Mouse (Mus musculus) heart, postnatal 0 days (tissue): ENCODE measurements around the gene H3f3b. TPM values are rescaled to one million over a fixed set of nuclear protein-coding genes. Genes with fewer than 3 reads are reported as not detected.

ENCODE experiments used
- ATAC-seq: fragments of 200-750 bp; cut with Nextera tagmentation; 2 replicates; pipeline ENCODE4 v1.8.0; 2017; ENCODE audit warnings: low read depth, moderate number of reproducible peaks, moderate library complexity; ENCODE audit not compliant: insufficient read depth
- DNase-seq: peaks from one replicate; pipeline ENCODE4 v3.0.0-alpha.2; 2016; ENCODE audit warnings: low spot score
- H3K27ac ChIP-seq: fragments of 300-500 bp; sonication (generic); 2 replicates; pipeline ENCODE4 v1.5.1; 2014; ENCODE audit warnings: low read depth, mild to moderate bottlenecking
- H3K27me3 ChIP-seq: fragments of 300-500 bp; sonication (generic); 2 replicates; pipeline ENCODE4 v1.6.1; 2014; ENCODE audit warnings: low read length, mixed read lengths; ENCODE audit not compliant: control insufficient read depth, insufficient read depth
- H3K36me3 ChIP-seq: fragments of 300-500 bp; sonication (generic); replicated peaks from 2 replicates; pipeline ENCODE4 v1.6.1; 2014; ENCODE audit warnings: low read length, mixed read lengths; ENCODE audit not compliant: control insufficient read depth, insufficient read depth
- H3K4me1 ChIP-seq: fragments of 300-500 bp; sonication (generic); 2 replicates; pipeline ENCODE4 v1.6.1; 2014; ENCODE audit warnings: antibody characterized with exemption; ENCODE audit not compliant: control insufficient read depth, insufficient read depth
- H3K4me2 ChIP-seq: fragments of 300-500 bp; sonication (generic); 2 replicates; pipeline ENCODE4 v1.6.1; 2014; ENCODE audit warnings: low read depth, mild to moderate bottlenecking, low read length, moderate library complexity
- H3K4me3 ChIP-seq: fragments of 300-500 bp; sonication (generic); 2 replicates; pipeline ENCODE4 v1.5.1; 2014; ENCODE audit warnings: low read depth, low read length
- H3K9ac ChIP-seq: fragments of 300-500 bp; sonication (generic); replicated peaks from 2 replicates; pipeline ENCODE4 v1.6.1; 2014; ENCODE audit warnings: low read depth, low read length, mixed read lengths
- H3K9me3 ChIP-seq: fragments of 300-500 bp; sonication (generic); replicated peaks from 2 replicates; pipeline ENCODE4 v1.6.1; 2016; ENCODE audit warnings: low read length; ENCODE audit not compliant: control insufficient read depth
- CTCF ChIP-seq: IDR thresholded peaks from 2 replicates; pipeline ENCODE4 v1.5.1; 2016; ENCODE audit warnings: antibody characterized with exemption, control low read depth, low read depth
- EP300 ChIP-seq: IDR thresholded peaks from 2 replicates; pipeline ENCODE4 v1.6.1; 2016; ENCODE audit warnings: antibody characterized with exemption, low read depth
- WGBS: fragments of 180-500 bp; shearing (Covaris S2); extraction: QIAGEN DNeasy Blood & Tissue Kit; methylation state at CpG from one replicate; pipeline ENCODE4 v1.1.7; 2014; 5-methylcytosine and 5-hydroxymethylcytosine counted together
- polyA plus RNA-seq: library from polyadenylated mRNA; unstranded; fragments of >200 nt; fragmentation: Nextera tagmentation; extraction: Ambion mirVana; gene quantifications from 2 replicates; pipeline ENCODE4 v1.2.1, GENCODE M21; 2015
- total RNA-seq: library from RNA; depleted of rRNA; stranded (reverse); fragments of >200 nt; gene quantifications from 2 replicates; pipeline ENCODE4 v1.2.3, GENCODE M21; 2014; ENCODE audit warnings: low replicate concordance

Gene H3f3b
- total and polyA plus RNA-seq, 2 experiments from 2014 or later, result 365 to 561 TPM

- Histone ChIP-seq H3K36me3 (peaks cover 43% of the 10 kb centered on the region), H3K27me3 (no peaks in the 10 kb centered on the region), H3K4me2 (no peak overlapping the region), H3K4me3 (no peak overlapping the region), H3K9me3 (no peaks in the 10 kb centered on the region), H3K9ac (no peak overlapping the region), H3K4me1 (no peaks in the 10 kb centered on the region), H3K27ac (no peak overlapping the region)
- ATAC-seq (no peak), DNase-seq (no peak)
- WGBS, result 84% methylated on average over 13 of the region's 13 CpGs
- no peak for TF ChIP-seq CTCF
- TF ChIP-seq EP300, result no peak
These were observed 34.1 kb upstream of the H3f3b start for GRCm38 (mm10) chr11:116061641-116062415.

DNA sequence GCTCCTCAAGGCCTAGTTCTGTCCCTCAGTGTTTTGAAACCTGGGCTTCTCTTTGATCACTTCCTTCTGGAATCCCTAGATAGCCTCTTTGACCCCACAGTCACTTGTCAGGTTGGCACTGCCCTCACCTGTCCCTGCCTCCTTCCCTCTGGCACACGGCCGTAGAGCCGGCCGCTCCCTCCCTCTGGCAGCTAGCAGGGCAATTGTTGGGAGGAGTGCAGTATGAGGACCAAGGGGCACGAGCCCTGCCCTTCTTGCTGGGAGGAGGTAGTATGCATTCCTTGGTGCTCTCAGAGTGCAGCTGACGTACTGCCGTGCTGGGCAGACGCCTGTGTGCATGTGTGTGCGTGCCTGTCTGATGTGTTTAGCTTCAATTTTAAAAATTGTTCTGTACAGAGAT is 32.8 kb upstream of the H3f3b start:
- Histone ChIP-seq H3K4me1 (no peaks in the 10 kb centered on the region), H3K9ac (no peak overlapping the region), H3K36me3 (peaks cover 56% of the 10 kb centered on the region), H3K4me3 (no peak overlapping the region), H3K27ac (no peak overlapping the region), H3K27me3 (no peaks in the 10 kb centered on the region), H3K4me2 (no peak overlapping the region), H3K9me3 (no peaks in the 10 kb centered on the region)
- WGBS, result 89% methylated on average over 9 of the region's 9 CpGs
- ATAC-seq, result no peak
- TF ChIP-seq EP300 (no peak), CTCF (no peak)
- DNase-seq, result no peak

DNA sequence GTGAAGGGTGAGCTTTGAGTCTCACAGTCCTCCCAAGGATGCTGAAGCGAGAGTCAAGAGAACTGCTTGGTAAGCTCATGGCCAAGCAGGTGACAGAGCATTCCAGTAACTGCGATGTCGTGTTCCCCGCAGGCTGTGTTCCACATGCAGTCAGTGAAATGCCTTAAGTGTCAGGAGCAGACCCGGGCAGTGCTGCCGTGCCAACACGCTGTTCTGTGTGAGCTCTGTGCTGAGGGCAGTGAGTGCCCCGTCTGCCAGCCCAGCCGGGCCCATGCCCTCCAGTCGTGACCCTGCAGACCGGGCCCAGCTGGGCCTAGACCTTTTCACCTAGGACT is 31.9 kb upstream of the H3f3b start:
- peaks cover 65% of the 10 kb centered on the region for H3K36me3 ChIP-seq
- H3K27ac ChIP-seq, result no peak overlapping the region
- H3K9ac ChIP-seq, result no peak overlapping the region
- DNase-seq (no peak), ATAC-seq (no peak)
- no peaks in the 10 kb centered on the region for H3K9me3 ChIP-seq
- no peaks in the 10 kb centered on the region for H3K27me3 ChIP-seq
- H3K4me2 ChIP-seq, result no peak overlapping the region
- WGBS, result 88% methylated on average over 11 of the region's 11 CpGs
- H3K4me1 ChIP-seq, result no peaks in the 10 kb centered on the region
- no peak overlapping the region for H3K4me3 ChIP-seq
- TF ChIP-seq CTCF (no peak), EP300 (no peak)

DNA sequence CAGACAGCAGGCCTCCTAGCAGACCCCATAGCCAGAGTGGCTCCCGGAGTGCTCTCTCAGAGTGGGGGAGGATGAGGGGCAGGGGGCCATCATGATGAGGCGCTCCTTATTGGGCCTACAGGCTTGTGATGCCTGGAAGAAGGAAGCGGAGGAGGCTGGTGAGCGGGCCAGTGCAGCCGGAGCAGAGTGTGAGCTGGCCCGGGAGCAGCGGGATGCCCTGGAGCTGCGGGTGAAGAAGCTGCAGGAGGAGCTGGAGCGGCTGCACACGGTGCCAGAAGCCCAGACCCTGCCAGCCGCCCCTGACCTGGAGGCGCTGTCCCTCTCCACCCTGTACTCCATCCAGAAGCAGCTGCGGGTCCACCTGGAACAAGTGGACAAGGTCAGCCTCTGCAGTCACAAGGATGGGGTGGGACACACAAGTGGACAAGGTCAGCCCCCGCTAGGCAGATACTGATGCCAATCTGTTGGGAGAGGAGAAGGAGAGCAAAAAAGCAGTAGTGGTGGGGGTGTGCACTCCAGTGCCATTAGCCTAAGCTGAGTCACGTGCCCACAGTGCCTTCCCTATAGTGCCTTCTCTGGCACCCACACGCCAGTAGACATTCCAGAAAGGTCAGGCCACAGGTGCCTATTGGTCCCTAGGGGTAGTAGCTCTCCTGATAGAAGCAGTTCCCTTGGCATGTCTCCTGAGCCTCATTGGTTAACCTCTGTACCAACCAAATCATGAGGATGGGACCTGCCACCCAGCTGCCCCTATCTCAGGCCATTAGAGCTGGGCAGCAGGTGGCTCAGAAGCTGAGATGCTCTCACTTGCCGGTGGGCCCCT is 31.3 kb upstream of the H3f3b start:
- Histone ChIP-seq H3K9ac (no peak overlapping the region), H3K27me3 (no peaks in the 10 kb centered on the region)

GRCm38 (mm10) chr11:116058022-116058614 is 30.4 kb upstream of the H3f3b start:
- Histone ChIP-seq H3K4me2 (no peak overlapping the region), H3K4me3 (no peak overlapping the region), H3K27me3 (no peaks in the 10 kb centered on the region), H3K9me3 (no peaks in the 10 kb centered on the region), H3K36me3 (peaks cover 81% of the 10 kb centered on the region), H3K9ac (no peak overlapping the region), H3K27ac (no peak overlapping the region), H3K4me1 (no peaks in the 10 kb centered on the region)
- WGBS, result 66% methylated on average over 12 of the region's 12 CpGs
- TF ChIP-seq EP300 (no peak), CTCF (no peak)
- DNase-seq (no peak), ATAC-seq (no peak; the same call in 1 of the 2 replicates)

More for the DNA sequence above, 31.3 kb upstream of the H3f3b start:
- no peak for ATAC-seq
- Histone ChIP-seq H3K36me3 (peaks cover 71% of the 10 kb centered on the region), H3K9me3 (no peaks in the 10 kb centered on the region), H3K4me3 (no peak overlapping the region), H3K27ac (no peak overlapping the region), H3K4me2 (no peak overlapping the region), H3K4me1 (no peaks in the 10 kb centered on the region)
- DNase-seq, result no peak
- WGBS, result 88% methylated on average over 17 of the region's 17 CpGs
- TF ChIP-seq EP300, result no peak
- no peak for TF ChIP-seq CTCF
